Mouse (Mus musculus): Measurements from ENCODE around the gene Grin1. TPM values are rescaled to one million over a fixed set of nuclear protein-coding genes. Genes with fewer than 3 reads are reported as not detected.
"Not testable (repeated sequence)": the region's sequence is repeated elsewhere in the genome, so short reads cannot be mapped to it uniquely, and the experiment has no call there.

Gene Grin1
- polyA plus RNA-seq, 1 experiment, result not detected

GRCm38 (mm10) chr2:25262291-25262767 is 56.7 kb downstream of the Grin1 start, which contains the start of gene Tprn:
Gene Tprn (plus strand): TSS chr2:25262618.
- H3K27ac ChIP-seq (ENCODE audit: insufficient read depth, low read depth, low read length), result peak within 1 kb of the TSS; percentile 23
- TF ChIP-seq POLR2A (IDR thresholded peaks at IDR 0.05; ENCODE audit: borderline replicate concordance, low read depth, low read length), result no peak
- TF ChIP-seq CTCF (IDR thresholded peaks at IDR 0.05; ENCODE audit: low read depth, low read length), result no peak
- H3K4me1 ChIP-seq (ENCODE audit: control insufficient read depth, insufficient read depth, low read length), result peaks cover 35% of the 10 kb centered on the region
- peak within 1 kb of the TSS; percentile 89 for H3K4me3 ChIP-seq (ENCODE audit: insufficient read depth, low read length)

GRCm38 (mm10) chr2:25261870-25262269 is 57.1 kb downstream of the Grin1 start:
- Histone ChIP-seq H3K4me3 (ENCODE audit: insufficient read depth, low read length) (peak overlapping the region; percentile 50), H3K27ac (ENCODE audit: insufficient read depth, low read depth, low read length) (no peak overlapping the region), H3K4me1 (ENCODE audit: control insufficient read depth, insufficient read depth, low read length) (peaks cover 33% of the 10 kb centered on the region)
- TF ChIP-seq POLR2A (IDR thresholded peaks at IDR 0.05; ENCODE audit: borderline replicate concordance, low read depth, low read length), result no peak

DNA sequence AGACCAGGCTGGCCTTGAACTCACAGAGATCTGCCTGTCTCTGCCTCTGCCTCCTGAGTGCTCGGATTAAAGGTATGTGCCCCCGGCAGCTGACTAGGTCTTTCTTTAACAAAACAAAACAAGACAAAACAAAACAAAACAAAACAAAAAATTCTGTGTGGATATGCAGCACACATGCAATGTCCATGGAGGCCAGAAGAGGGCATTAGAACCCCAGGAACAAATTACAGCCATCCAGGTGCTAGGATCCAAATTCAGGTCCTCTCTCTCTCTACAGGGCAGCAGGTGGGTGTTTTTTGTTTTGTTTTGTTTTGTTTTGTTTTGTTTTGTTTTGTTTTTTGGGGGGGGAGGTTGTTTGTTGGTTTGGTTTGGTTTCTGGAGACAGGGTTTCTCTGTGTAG is 60.1 kb downstream of the Grin1 start:
- H3K4me1 ChIP-seq (ENCODE audit: control insufficient read depth, insufficient read depth, low read length), result peaks cover 10% of the 10 kb centered on the region
- no peak for TF ChIP-seq CTCF (IDR thresholded peaks at IDR 0.05; ENCODE audit: low read depth, low read length)
- TF ChIP-seq POLR2A (IDR thresholded peaks at IDR 0.05; ENCODE audit: borderline replicate concordance, low read depth, low read length), result no peak
- H3K27ac ChIP-seq (ENCODE audit: insufficient read depth, low read depth, low read length), result no peak overlapping the region
- no peak overlapping the region for H3K4me3 ChIP-seq (ENCODE audit: insufficient read depth, low read length)

GRCm38 (mm10) chr2:25257250-25257649 is 61.7 kb downstream of the Grin1 start:
- H3K4me3 ChIP-seq (ENCODE audit: insufficient read depth, low read length); H3K27ac ChIP-seq (ENCODE audit: insufficient read depth, low read depth, low read length); H3K4me1 ChIP-seq (ENCODE audit: control insufficient read depth, insufficient read depth, low read length): not testable (repeated sequence)

DNA sequence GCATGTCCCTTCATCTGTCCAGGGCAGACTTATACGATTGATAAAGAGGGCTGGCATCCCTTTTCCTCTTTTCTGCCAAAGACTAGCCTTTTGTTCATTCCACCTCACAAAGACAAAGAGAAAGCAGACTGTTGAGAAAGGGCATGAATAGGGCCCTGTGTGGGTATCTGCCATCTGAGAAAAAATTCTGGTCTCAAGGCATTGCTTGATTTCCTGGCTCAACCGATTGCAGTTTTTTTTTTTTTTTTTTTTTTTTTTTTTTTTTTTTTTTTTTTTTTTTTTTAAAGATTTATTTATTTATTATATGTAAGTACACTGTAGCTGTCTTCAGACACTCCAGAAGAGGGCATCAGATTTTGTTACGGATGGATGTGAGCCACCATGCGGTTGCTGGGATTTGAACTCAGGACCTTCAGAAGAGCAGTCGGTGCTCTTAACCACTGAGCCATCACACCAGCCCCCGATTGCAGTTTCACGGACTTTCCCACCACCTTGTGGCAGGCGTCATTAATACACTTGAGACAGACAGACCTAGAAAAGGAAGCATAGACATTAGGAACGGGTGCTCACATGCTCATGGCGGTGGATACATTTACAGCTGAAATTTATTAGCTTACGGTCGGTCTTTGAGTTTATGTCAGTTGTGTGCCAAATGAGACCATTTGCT is 62.4 kb downstream of the Grin1 start:
- not testable (repeated sequence) for H3K27ac ChIP-seq (ENCODE audit: insufficient read depth, low read depth, low read length); H3K4me1 ChIP-seq (ENCODE audit: control insufficient read depth, insufficient read depth, low read length)
- H3K4me3 ChIP-seq (ENCODE audit: insufficient read depth, low read length), result peak overlapping the region; percentile 97

- Histone ChIP-seq H3K4me3 (ENCODE audit: insufficient read depth, low read length) (peak within 1 kb of the TSS; percentile 97), H3K4me1 (ENCODE audit: control insufficient read depth, insufficient read depth, low read length) (peaks cover 7% of the 10 kb centered on the region), H3K27ac (ENCODE audit: insufficient read depth, low read depth, low read length) (peak within 1 kb of the TSS; percentile 65)
- TF ChIP-seq CTCF (IDR thresholded peaks at IDR 0.05; ENCODE audit: low read depth, low read length) (no peak), POLR2A (IDR thresholded peaks at IDR 0.05; ENCODE audit: borderline replicate concordance, low read depth, low read length) (no peak)
Observed at GRCm38 (mm10) chr2:25255284-25255779, 63.7 kb downstream of the Grin1 start, which contains the start of gene Tmem203. Gene Tmem203 (plus strand): TSS chr2:25255439.

- H3K4me1 ChIP-seq (ENCODE audit: control insufficient read depth, insufficient read depth, low read length), result peaks cover 7% of the 10 kb centered on the region
- H3K4me3 ChIP-seq (ENCODE audit: insufficient read depth, low read length), result no peak overlapping the region
- no peak for TF ChIP-seq CTCF (IDR thresholded peaks at IDR 0.05; ENCODE audit: low read depth, low read length)
- no peak for TF ChIP-seq POLR2A (IDR thresholded peaks at IDR 0.05; ENCODE audit: borderline replicate concordance, low read depth, low read length)
- H3K27ac ChIP-seq (ENCODE audit: insufficient read depth, low read depth, low read length), result no peak overlapping the region
Observed at GRCm38 (mm10) chr2:25252331-25252730, 66.7 kb downstream of the Grin1 start.

DNA sequence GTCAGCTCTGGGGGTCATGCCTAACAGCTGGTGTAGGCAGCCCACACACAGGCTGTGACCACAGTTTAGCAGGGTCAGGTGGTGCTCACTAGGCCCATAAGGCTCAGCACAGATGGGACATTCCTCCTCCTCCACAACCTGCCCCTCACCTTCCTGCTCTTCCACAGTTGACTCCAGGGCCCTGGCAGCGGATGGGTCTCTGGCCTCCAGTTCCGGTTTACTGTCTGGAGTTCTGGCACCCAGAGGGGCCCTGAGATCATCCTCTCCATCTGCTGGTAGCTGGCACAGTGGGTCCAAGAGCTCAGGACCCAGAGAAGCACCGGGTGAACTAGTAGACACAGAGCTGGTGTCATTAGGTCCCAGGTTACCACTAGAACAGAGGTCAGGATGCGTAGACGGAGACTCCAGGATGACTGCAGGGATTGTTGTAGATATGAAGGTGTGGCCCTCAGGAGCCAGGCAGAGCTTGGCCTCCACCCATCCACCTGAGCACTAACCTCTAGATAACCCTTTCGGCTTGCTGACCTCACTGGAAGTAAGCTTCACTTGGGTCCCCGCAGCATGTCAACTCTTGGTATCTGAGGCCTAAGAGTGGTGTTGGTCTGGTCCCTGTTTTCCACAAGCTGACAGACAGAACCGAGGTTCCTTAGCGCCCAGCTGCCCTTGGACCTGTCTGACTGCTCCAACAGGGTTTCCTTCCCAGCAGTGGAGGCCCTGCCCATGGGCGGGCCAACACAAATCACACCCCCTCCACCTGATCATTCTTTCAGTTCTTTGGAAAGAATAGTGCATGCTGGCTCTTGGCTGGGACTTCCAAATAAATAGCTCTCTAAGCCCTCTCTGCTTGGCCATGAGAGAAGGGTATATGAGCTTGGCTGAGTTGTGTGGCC is 72.6 kb downstream of the Grin1 start, which contains the start of gene AL732309.1:
AL732309.1 (minus strand) TSS at position 681 of the 890 bp plus-strand sequence.
- Histone ChIP-seq H3K27ac (ENCODE audit: insufficient read depth, low read depth, low read length) (no peak within 1 kb of the TSS), H3K4me3 (ENCODE audit: insufficient read depth, low read length) (no peak within 1 kb of the TSS), H3K4me1 (ENCODE audit: control insufficient read depth, insufficient read depth, low read length) (peaks cover 2% of the 10 kb centered on the region; the same call in 1 of the 2 replicates)
- TF ChIP-seq CTCF (IDR thresholded peaks at IDR 0.05; ENCODE audit: low read depth, low read length) (no peak), POLR2A (IDR thresholded peaks at IDR 0.05; ENCODE audit: borderline replicate concordance, low read depth, low read length) (no peak)

- Histone ChIP-seq H3K4me1 (ENCODE audit: control insufficient read depth, insufficient read depth, low read length) (peaks cover 13% of the 10 kb centered on the region; the same call in 1 of the 2 replicates), H3K4me3 (ENCODE audit: insufficient read depth, low read length) (no peak overlapping the region), H3K27ac (ENCODE audit: insufficient read depth, low read depth, low read length) (no peak overlapping the region)
- TF ChIP-seq POLR2A (IDR thresholded peaks at IDR 0.05; ENCODE audit: borderline replicate concordance, low read depth, low read length) (no peak), CTCF (IDR thresholded peaks at IDR 0.05; ENCODE audit: low read depth, low read length) (no peak)
Observed at GRCm38 (mm10) chr2:25244144-25244543, 74.8 kb downstream of the Grin1 start.

DNA sequence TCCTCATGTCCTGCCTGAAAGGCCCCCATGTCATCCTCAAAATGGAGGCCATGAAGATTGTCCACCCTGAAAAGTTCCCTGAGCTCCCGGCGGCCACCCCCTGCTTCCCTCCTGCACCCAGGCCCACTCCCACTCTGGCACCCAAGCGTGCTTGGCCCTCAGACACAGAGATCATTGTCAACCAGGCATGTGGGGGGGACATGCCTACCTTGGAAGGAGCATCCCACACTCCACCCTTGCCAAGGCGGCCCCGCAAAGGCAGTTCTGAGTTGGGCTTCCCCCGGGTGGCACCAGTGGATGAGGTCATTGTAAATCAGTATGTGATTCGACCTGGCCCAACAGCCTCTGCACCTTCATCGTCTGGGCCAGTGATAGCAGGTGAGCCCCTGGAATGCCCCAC is 75.6 kb downstream of the Grin1 start:
- H3K4me1 ChIP-seq (ENCODE audit: control insufficient read depth, insufficient read depth, low read length), result peaks cover 13% of the 10 kb centered on the region; the same call in 1 of the 2 replicates
- TF ChIP-seq CTCF (IDR thresholded peaks at IDR 0.05; ENCODE audit: low read depth, low read length) (no peak), POLR2A (IDR thresholded peaks at IDR 0.05; ENCODE audit: borderline replicate concordance, low read depth, low read length) (no peak)
- H3K4me3 ChIP-seq (ENCODE audit: insufficient read depth, low read length), result no peak overlapping the region
- H3K27ac ChIP-seq (ENCODE audit: insufficient read depth, low read depth, low read length), result no peak overlapping the region
